Mouse (Mus musculus) kidney, adult 2 months (tissue): Measurements from ENCODE around the gene Cd99l2. TPM values are rescaled to one million over a fixed set of nuclear protein-coding genes. Genes with fewer than 3 reads are reported as not detected.
A peak's percentile ranks its signal among the peaks of the same experiment; 100 is the strongest.

Experiments
- DNase-seq: peaks from one replicate; pipeline ENCODE4 v3.0.0; 2021
- H3K27ac ChIP-seq: fragments of 200-500 bp; 2 replicates; pipeline ENCODE4 v1.5.1; 2012; ENCODE audit warnings: low read depth, low read length, control low read depth, inconsistent platforms; ENCODE audit not compliant: insufficient read depth
- H3K27me3 ChIP-seq: fragments of 200-500 bp; replicated peaks from 2 replicates; pipeline ENCODE4 v1.6.1; 2012; ENCODE audit warnings: mild to moderate bottlenecking, moderate library complexity, low read length, inconsistent platforms; ENCODE audit not compliant: control insufficient read depth, insufficient read depth
- H3K36me3 ChIP-seq: fragments of 200-500 bp; 2 replicates; pipeline ENCODE4 v1.6.1; 2012; ENCODE audit warnings: mild to moderate bottlenecking, moderate library complexity, low read length, inconsistent platforms; ENCODE audit not compliant: control insufficient read depth, insufficient read depth
- H3K4me1 ChIP-seq: fragments of 200-500 bp; 2 replicates; pipeline ENCODE4 v1.6.1; 2011; ENCODE audit warnings: low read length; ENCODE audit not compliant: control insufficient read depth, insufficient read depth
- H3K4me3 ChIP-seq: fragments of 200-500 bp; 2 replicates; pipeline ENCODE4 v1.5.1; 2011; ENCODE audit warnings: mild to moderate bottlenecking, low read depth, low read length, control low read depth; ENCODE audit not compliant: insufficient read depth
- CTCF ChIP-seq: fragments of 200-500 bp; conservative IDR thresholded peaks from 2 replicates; pipeline ENCODE4 v1.5.1; 2011; ENCODE audit warnings: low read depth, mild to moderate bottlenecking, control low read depth, low read length, moderate library complexity, mixed read lengths; ENCODE audit not compliant: insufficient read depth, insufficient read length
- POLR2A ChIP-seq: fragments of 200-500 bp; IDR thresholded peaks from one replicate; pipeline ENCODE4 v1.6.1; 2011; ENCODE audit warnings: low read depth, low read length, control low read depth
- WGBS: fragments of 180-500 bp; shearing (Covaris S2); methylation state at CpG from one replicate; pipeline ENCODE4 v1.1.7; 2018; 5-methylcytosine and 5-hydroxymethylcytosine counted together
- polyA plus RNA-seq: library from polyadenylated mRNA; depleted of rRNA; stranded (reverse); fragments of >200 nt; gene quantifications from 2 replicates; pipeline ENCODE4 v1.2.3, GENCODE M21; 2012

Gene Cd99l2
- polyA plus RNA-seq, 1 experiment, result 24.1 TPM

- Histone ChIP-seq H3K4me3 (no peak overlapping the region), H3K27ac (no peak overlapping the region), H3K36me3 (no peaks in the 10 kb centered on the region; the same call in 1 of the 2 replicates), H3K4me1 (no peaks in the 10 kb centered on the region), H3K27me3 (no peaks in the 10 kb centered on the region)
- 93% methylated on average over 2 of the region's 2 CpGs for WGBS
- DNase-seq, result no peak
- TF ChIP-seq POLR2A, result no peak
- TF ChIP-seq CTCF, result no peak
These were observed 57.1 kb downstream of the Cd99l2 start for GRCm38 (mm10) chrX:71435542-71435941.

- Histone ChIP-seq H3K27me3 (no peaks in the 10 kb centered on the region), H3K4me3 (no peak overlapping the region), H3K4me1 (no peaks in the 10 kb centered on the region), H3K36me3 (no peaks in the 10 kb centered on the region; the same call in 1 of the 2 replicates), H3K27ac (no peak overlapping the region)
- WGBS, result 86% methylated on average over 8 of the region's 8 CpGs
- DNase-seq, result no peak
- TF ChIP-seq CTCF (no peak), POLR2A (no peak)
These were observed 57.8 kb downstream of the Cd99l2 start for GRCm38 (mm10) chrX:71434860-71435259.

DNA sequence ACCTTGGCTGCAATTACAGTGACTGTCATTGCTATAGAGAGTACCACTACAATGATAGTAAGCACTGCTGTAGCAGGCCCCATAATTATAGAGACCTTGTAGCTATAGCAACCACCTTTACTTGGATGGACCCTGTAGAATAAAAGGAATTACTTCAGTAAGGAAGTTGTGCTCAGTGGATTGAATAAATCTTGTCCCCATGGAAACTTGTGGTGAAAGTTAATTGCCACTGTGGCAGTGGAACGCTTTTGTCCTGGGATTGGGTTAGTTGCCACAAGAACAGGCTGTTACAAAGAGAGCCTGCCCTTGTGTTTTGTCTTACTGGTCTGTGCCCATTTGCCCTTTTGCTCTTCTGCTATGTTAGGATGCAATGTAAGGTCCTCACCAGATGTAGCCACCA, 58.2 kb downstream of the Cd99l2 start:
- no peaks in the 10 kb centered on the region for H3K27me3 ChIP-seq
- 100% methylated on average over 1 of the region's 1 CpGs for WGBS
- no peak overlapping the region for H3K4me3 ChIP-seq
- H3K36me3 ChIP-seq, result no peaks in the 10 kb centered on the region; the same call in 1 of the 2 replicates
- TF ChIP-seq CTCF (no peak), POLR2A (no peak)
- no peak for DNase-seq
- H3K27ac ChIP-seq, result no peak overlapping the region
- H3K4me1 ChIP-seq, result no peaks in the 10 kb centered on the region

DNA sequence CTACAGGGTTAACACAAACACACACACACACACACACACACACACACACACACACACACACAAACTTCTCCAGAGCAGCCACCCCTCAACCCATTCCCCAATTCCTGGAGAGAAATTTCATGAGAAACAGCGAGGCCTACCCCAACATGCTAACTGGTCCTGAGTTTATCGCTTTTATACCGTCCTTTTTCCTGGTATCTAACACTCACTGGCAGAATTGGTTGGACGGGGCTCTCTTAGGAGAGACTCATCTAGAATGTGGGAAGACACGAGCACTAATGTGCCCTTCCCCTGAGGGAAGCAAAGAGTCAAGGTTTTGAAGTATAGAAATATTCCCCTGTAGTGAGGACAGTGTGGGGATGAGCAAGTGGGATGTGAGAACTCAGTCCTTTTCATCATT, 61.7 kb downstream of the Cd99l2 start:
- H3K27me3 ChIP-seq, result no peaks in the 10 kb centered on the region

GRCm38 (mm10) chrX:71427491-71427890, 65.2 kb downstream of the Cd99l2 start:
- DNase-seq, result no peak
- Histone ChIP-seq H3K4me3 (no peak overlapping the region), H3K4me1 (peaks cover 6% of the 10 kb centered on the region; the same call in 1 of the 2 replicates), H3K36me3 (no peaks in the 10 kb centered on the region), H3K27ac (no peak overlapping the region), H3K27me3 (no peaks in the 10 kb centered on the region)
- TF ChIP-seq POLR2A (no peak), CTCF (no peak)

More for the DNA sequence above, 61.7 kb downstream of the Cd99l2 start:
- 95% methylated on average over 5 of the region's 5 CpGs for WGBS
- no peak for DNase-seq
- TF ChIP-seq POLR2A (no peak), CTCF (no peak)
- Histone ChIP-seq H3K36me3 (no peaks in the 10 kb centered on the region), H3K27ac (no peak overlapping the region), H3K4me1 (peaks cover 5% of the 10 kb centered on the region; the same call in 1 of the 2 replicates), H3K4me3 (no peak overlapping the region)

DNA sequence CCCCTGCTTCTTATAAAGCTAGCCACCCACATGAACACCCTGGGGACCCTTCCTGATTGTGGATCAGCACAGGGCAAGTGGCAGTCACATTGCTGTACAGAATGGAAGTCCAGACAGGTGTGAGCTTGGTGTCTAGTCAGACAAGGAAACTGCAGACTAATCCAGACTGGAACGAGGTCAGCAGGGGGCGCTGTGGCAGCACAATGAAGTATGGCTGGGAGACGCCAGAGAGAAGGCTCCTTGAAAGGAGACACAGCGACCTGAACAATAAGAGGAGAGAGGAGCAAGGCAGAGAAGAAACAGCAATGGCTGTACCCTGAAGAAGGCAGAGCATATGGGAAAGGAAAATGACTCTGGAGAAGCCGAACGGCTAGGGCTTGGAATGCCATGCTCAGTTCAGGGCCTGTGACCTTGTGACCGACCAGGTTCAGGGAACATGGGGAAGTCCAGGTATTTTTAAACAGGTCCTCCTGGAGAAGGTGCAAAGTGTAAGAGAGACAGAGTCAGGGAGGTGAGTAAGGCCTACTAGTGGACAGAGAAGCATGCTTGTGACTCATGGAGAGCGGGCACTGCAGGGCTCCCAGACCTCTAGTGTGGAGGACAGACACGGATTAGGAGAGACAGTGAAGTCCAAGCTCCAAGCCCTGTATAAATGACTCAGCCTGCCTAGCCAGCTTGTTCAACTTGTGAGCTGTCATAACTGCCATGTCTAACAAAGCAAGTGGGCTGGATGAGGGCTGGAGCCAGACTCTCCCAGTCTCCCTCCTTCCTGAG, 66.7 kb downstream of the Cd99l2 start:
- DNase-seq, result peak; percentile 79
- TF ChIP-seq POLR2A (no peak), CTCF (peak; percentile 85)
- H3K36me3 ChIP-seq, result no peaks in the 10 kb centered on the region
- 24% methylated on average over 9 of the region's 9 CpGs for WGBS
- no peak overlapping the region for H3K4me3 ChIP-seq
- peaks cover 6% of the 10 kb centered on the region; the same call in 1 of the 2 replicates for H3K4me1 ChIP-seq
- H3K27ac ChIP-seq, result no peak overlapping the region
- H3K27me3 ChIP-seq, result no peaks in the 10 kb centered on the region

- Histone ChIP-seq H3K4me3 (no peak overlapping the region), H3K4me1 (peaks cover 6% of the 10 kb centered on the region; the same call in 1 of the 2 replicates), H3K27ac (no peak overlapping the region), H3K36me3 (no peaks in the 10 kb centered on the region), H3K27me3 (no peaks in the 10 kb centered on the region)
- WGBS, result 87% methylated on average over 1 of the region's 1 CpGs
- TF ChIP-seq CTCF (peak; percentile 32; the same call in 1 of the 2 replicates), POLR2A (no peak)
- DNase-seq, result peak; percentile 19
These were observed 67.8 kb downstream of the Cd99l2 start for GRCm38 (mm10) chrX:71424852-71425251.

GRCm38 (mm10) chrX:71413616-71414015, 79.0 kb downstream of the Cd99l2 start:
- no peak for TF ChIP-seq CTCF
- TF ChIP-seq POLR2A, result no peak
- no peak for DNase-seq
- Histone ChIP-seq H3K4me3 (no peak overlapping the region), H3K36me3 (no peaks in the 10 kb centered on the region), H3K27me3 (no peaks in the 10 kb centered on the region), H3K27ac (no peak overlapping the region; the same call in 1 of the 2 replicates), H3K4me1 (peaks cover 4% of the 10 kb centered on the region; the same call in 1 of the 2 replicates)
- 88% methylated on average over 4 of the region's 4 CpGs for WGBS
